Mouse (Mus musculus) heart, embryonic 14.5 days (tissue): ENCODE data around the gene Mki67. TPM values are rescaled to one million over a fixed set of nuclear protein-coding genes. Genes with fewer than 3 reads are reported as not detected.

Experiments
- ATAC-seq: fragments of 200-750 bp; cut with Nextera tagmentation; 2 replicates; pipeline ENCODE4 v1.8.0; 2017; ENCODE audit warnings: low read depth, moderate TSS enrichment; ENCODE audit not compliant: insufficient number of reproducible peaks, insufficient read depth, low FRiP score
- H3K27ac ChIP-seq, 2 experiments: fragments of 200-500 bp in 1 of 2; fragments of 300-500 bp in 1 of 2; sonication (generic) in 1 of 2; replicated peaks in 1 of 2; 2 replicates each; pipeline ENCODE4 v1.5.1; 2012 to 2014; ENCODE audit warnings: low read depth in 2 of 2, low read length in 2 of 2, control low read depth in 1 of 2, mild to moderate bottlenecking in 1 of 2, mixed read lengths in 1 of 2; ENCODE audit not compliant: control insufficient read depth in 1 of 2, insufficient read depth in 1 of 2
- H3K27me3 ChIP-seq: fragments of 300-500 bp; sonication (generic); 2 replicates; pipeline ENCODE4 v1.6.1; 2014; ENCODE audit warnings: mild to moderate bottlenecking, low read length, control low read depth; ENCODE audit not compliant: control insufficient read depth, insufficient read depth
- H3K36me3 ChIP-seq: fragments of 300-500 bp; sonication (generic); 2 replicates; pipeline ENCODE4 v1.6.1; 2014; ENCODE audit warnings: mild to moderate bottlenecking, control low read depth, low read length, mixed read lengths; ENCODE audit not compliant: control insufficient read depth, insufficient read depth
- H3K4me1 ChIP-seq, 2 experiments: fragments of 200-500 bp in 1 of 2; fragments of 300-500 bp in 1 of 2; sonication (generic) in 1 of 2; 2 replicates each; pipeline ENCODE4 v1.6.1; 2012 to 2014; ENCODE audit warnings: low read length in 2 of 2, control low read depth in 1 of 2, mixed read lengths in 1 of 2; ENCODE audit not compliant: control insufficient read depth in 2 of 2, insufficient read depth in 2 of 2
- H3K4me2 ChIP-seq: fragments of 300-500 bp; sonication (generic); 2 replicates; pipeline ENCODE4 v1.6.1; 2014; ENCODE audit warnings: mild to moderate bottlenecking, low read length
- H3K4me3 ChIP-seq, 2 experiments: fragments of 200-500 bp in 1 of 2; fragments of 300-500 bp in 1 of 2; sonication (generic) in 1 of 2; 2 replicates each; pipeline ENCODE4 v1.5.1; 2012 to 2014; ENCODE audit warnings: low read length in 2 of 2, mild to moderate bottlenecking in 2 of 2, control low read depth in 1 of 2, low read depth in 1 of 2, moderate library complexity in 1 of 2; ENCODE audit not compliant: control insufficient read depth in 1 of 2, insufficient read depth in 1 of 2
- H3K9ac ChIP-seq: fragments of 300-500 bp; sonication (generic); 2 replicates; pipeline ENCODE4 v1.6.1; 2014; ENCODE audit warnings: mild to moderate bottlenecking, low read length
- H3K9me3 ChIP-seq: fragments of 300-500 bp; sonication (generic); 2 replicates; pipeline ENCODE4 v1.6.1; 2016; ENCODE audit warnings: low read length, control low read depth; ENCODE audit not compliant: control insufficient read depth
- WGBS: fragments of 180-500 bp; shearing (Covaris S2); extraction: QIAGEN DNeasy Blood & Tissue Kit; methylation state at CpG from one replicate; pipeline ENCODE4 v1.1.7; 2014; 5-methylcytosine and 5-hydroxymethylcytosine counted together
- polyA plus RNA-seq: library from polyadenylated mRNA; unstranded; fragments of >200 nt; fragmentation: Nextera tagmentation; extraction: Ambion mirVana; gene quantifications from 2 replicates; pipeline ENCODE4 v1.2.1, GENCODE M21; 2014

Mki67 gene
- polyA plus RNA-seq, 1 experiment from 2014 or later = 32.0 TPM

DNA sequence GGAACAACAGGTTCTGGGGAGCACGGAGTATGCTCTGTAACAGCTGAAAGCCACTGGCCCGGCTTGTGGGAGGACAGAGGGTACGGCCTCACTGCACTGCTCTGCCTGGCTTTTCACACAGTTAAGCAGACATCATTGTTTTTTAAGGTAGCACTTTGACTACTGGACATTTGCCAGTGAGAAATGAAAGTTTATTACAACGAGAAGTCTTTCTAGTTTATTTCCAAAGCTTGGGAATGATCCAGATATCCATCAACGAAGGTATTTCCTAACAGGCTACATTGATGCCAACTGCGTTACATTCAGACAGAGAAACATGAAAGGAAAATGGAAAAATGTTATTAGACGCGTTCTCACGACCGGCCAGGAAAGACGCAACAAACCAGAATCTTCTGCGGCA, 11.9 kb upstream of the Mki67 start:
- no peak overlapping the region for H3K4me3 ChIP-seq
- H3K36me3 ChIP-seq = no peaks in the 10 kb centered on the region
- H3K4me1 ChIP-seq = peaks cover 0 to 8% of the 10 kb centered on the region in 2 experiments; a peak in 3 of 4 replicates
- WGBS = 91% methylated on average over 12 of the region's 12 CpGs
- ATAC-seq = no peak
- no peak overlapping the region for H3K27ac ChIP-seq
- H3K27me3 ChIP-seq = no peaks in the 10 kb centered on the region
- H3K4me2 ChIP-seq = no peak overlapping the region
- H3K9ac ChIP-seq = no peak overlapping the region
- H3K9me3 ChIP-seq = no peaks in the 10 kb centered on the region

DNA sequence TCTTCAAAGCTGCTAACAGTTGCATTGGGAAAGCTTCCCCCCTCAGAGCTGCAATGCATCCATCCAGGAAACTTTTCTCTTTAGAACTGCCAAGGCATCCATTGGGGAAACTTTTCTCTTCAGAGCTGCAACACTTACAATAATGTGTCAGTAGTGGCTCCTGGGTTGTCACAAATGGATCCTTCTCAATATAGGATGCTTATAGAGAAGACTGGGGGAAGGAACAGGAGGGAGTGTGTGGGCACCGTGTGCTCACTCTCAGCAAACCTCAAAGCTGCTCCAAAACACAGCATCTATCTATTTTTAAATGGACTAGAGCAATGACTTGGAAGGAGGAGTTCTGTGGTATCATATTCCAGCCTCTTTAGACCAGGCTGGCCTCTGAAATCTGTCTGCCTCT, 10.5 kb upstream of the Mki67 start:
- no peaks in the 10 kb centered on the region for H3K27me3 ChIP-seq
- WGBS = 78% methylated on average over 1 of the region's 1 CpGs
- no peak for ATAC-seq

DNA sequence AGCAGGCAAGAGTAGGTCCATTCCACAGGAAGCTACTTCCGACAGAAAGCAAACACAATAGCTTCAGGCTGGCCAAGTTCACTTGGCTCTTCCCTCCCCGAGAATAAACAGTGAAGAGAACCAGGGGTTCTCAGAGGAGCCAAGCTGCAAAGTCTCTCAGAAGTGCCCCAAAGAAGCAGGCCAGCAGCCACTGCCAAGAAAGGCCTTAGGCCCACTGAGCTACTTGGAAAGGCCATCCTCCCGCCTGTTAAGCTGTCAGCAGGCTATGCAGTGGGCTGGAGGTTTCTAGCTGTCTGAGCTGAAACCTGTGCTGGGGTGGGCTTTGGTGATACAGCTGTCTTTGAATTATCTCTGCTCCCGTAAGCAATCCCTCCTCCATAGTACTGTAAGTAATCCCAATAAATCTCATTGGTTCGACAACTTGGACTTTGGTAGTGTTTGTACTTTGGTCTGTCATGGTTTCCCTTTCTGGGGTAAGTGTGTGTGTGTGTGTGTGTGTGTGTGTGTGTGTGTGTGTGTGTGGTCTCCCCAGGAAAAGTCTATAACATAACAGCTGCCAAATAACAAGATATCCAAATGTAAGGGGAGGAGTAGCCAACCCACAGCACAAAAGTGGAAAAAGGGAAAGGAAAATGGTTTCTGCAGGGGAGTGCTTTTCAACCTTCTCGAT, 7.6 kb upstream of the Mki67 start:
- ATAC-seq = no peak; the same call in 1 of the 2 replicates
- no peak overlapping the region for H3K9ac ChIP-seq
- 64% methylated on average over 6 of the region's 6 CpGs for WGBS
- H3K27me3 ChIP-seq = no peaks in the 10 kb centered on the region
- H3K4me2 ChIP-seq = no peak overlapping the region
- peaks cover 3 to 8% of the 10 kb centered on the region in 2 experiments; a peak in 3 of 4 replicates for H3K4me1 ChIP-seq
- no peaks in the 10 kb centered on the region for H3K36me3 ChIP-seq
- 0 out of 4 replicates have a peak overlapping the region, but pooled peaks of 1 of the 2 experiments have one; percentile 5 for H3K27ac ChIP-seq
- H3K4me3 ChIP-seq = no peak overlapping the region
- no peaks in the 10 kb centered on the region for H3K9me3 ChIP-seq

More for the DNA sequence above, 10.5 kb upstream of the Mki67 start:
- Histone ChIP-seq H3K27ac (no peak overlapping the region), H3K4me3 (no peak overlapping the region), H3K36me3 (no peaks in the 10 kb centered on the region), H3K4me2 (no peak overlapping the region), H3K4me1 (peaks cover under 1 to 8% of the 10 kb centered on the region in 2 experiments; a peak in 3 of 4 replicates), H3K9ac (no peak overlapping the region), H3K9me3 (no peaks in the 10 kb centered on the region)

DNA sequence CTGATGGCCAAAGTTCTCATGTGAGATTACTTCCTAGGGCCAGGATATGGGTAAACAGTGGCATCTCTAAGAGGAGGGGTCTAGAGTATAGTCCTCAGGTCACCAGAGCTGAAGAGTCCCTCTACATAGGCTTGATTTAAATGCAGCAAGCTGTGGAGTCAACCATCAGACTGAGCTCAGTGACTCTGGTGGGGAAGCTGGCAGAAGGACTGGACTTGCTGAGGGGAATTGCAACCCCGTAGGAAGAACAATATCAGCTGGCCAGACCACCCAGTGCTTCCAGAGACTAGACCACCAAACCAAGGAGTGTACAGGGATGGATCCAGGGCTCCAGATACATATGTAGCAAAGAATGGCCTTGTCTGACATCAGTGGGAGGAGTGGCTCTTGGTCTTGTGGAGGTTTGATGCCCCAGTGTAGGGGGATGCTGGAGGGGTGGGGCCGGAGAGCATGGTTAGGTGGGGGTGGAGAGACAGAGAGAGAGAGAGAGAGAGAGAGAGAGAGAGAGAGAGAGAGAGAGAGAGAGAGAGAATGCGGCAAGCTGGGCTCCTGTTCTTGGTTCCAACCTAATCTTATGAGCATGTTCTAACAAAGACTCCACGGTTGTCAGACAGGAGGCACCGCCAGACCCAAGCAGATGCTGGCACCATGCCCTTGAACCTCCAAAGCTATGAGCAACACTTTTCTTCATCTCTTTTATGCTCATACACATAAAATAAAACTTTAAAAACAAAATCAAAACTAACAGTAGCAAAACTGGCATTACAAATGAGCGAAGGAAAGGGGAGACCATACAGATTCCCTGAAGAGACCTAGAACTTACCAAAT, 6.1 kb upstream of the Mki67 start:
- no peaks in the 10 kb centered on the region for H3K27me3 ChIP-seq
- no peaks in the 10 kb centered on the region for H3K36me3 ChIP-seq
- no peak overlapping the region for H3K9ac ChIP-seq
- no peak for ATAC-seq
- no peak overlapping the region for H3K27ac ChIP-seq
- no peak overlapping the region for H3K4me3 ChIP-seq
- no peaks in the 10 kb centered on the region for H3K9me3 ChIP-seq
- WGBS = 58% methylated on average over 6 of the region's 6 CpGs
- no peak overlapping the region for H3K4me2 ChIP-seq
- peaks cover 3 to 9% of the 10 kb centered on the region in 2 experiments; a peak in 3 of 4 replicates for H3K4me1 ChIP-seq

DNA sequence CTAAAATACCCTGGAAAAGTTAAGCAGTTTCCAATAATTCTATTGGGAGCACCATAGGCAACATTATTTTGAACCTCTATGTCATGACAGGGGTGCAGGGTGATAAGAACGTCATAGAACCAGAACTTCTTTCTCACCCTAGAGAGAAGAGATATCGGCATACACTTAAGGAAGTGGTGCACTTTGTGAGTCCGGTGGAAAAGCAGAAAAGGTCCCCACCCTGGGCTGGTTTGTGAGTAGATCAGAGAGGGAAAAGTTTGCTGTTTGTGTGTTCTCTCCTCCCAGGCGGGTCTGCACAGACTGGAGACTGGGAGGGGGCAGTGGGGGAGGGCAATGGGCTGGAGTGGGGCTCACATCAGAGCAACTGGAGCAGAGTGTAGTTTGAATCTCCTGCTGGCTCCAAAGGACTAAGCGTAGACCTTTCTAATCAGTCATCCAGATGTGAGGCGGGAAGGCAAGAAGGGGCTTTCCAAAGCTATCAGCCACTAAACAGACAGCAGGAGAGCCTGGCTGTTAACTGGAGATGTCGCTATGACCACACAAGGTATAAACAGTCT, 5.4 kb upstream of the Mki67 start:
- ATAC-seq = no peak
- Histone ChIP-seq H3K9me3 (no peaks in the 10 kb centered on the region), H3K9ac (no peak overlapping the region), H3K4me3 (no peak overlapping the region), H3K4me2 (no peak overlapping the region), H3K27ac (no peak overlapping the region), H3K27me3 (no peaks in the 10 kb centered on the region), H3K4me1 (peaks cover 5 to 14% of the 10 kb centered on the region in 2 experiments), H3K36me3 (no peaks in the 10 kb centered on the region)
- WGBS = 44% methylated on average over 7 of the region's 7 CpGs

DNA sequence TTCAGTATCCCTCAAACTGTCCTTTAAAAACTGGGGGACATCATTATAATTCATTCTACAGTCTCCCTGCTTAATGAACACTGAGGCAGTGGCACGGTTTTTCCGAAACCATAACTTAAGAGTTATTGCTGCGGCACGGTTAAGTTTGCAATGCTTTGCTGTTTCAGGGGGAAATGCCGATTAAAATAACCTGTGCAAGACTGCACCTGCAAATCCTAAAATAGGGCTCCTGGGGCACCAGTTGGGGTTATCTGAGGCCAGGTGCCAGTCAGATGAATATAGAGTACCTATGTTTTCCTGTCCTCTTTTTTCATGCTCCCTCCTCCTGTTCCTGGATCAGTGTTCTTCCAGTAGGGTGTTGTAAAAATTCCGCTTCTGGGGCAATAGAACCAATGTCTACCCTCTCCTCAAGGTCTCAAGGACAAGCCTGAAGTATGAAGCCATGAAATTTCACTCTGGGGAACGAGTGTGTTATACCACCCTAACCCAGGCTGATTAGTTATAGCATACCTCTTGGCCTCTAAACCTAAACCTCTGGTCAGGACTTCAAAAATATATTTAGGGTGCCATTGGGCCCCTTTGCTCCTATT, 902 bp upstream of the Mki67 start:
- Histone ChIP-seq H3K36me3 (no peaks in the 10 kb centered on the region; the same call in 1 of the 2 replicates), H3K4me2 (peak overlapping the region; percentile 70), H3K27ac (no peak overlapping the region), H3K9ac (peak overlapping the region; percentile 69), H3K27me3 (no peaks in the 10 kb centered on the region), H3K4me3 (peak overlapping the region; percentile 50 to 81; a peak in 3 of 4 replicates), H3K9me3 (no peaks in the 10 kb centered on the region), H3K4me1 (peaks cover 5 to 16% of the 10 kb centered on the region in 2 experiments)
- 63% methylated on average over 7 of the region's 7 CpGs for WGBS
- no peak for ATAC-seq

DNA sequence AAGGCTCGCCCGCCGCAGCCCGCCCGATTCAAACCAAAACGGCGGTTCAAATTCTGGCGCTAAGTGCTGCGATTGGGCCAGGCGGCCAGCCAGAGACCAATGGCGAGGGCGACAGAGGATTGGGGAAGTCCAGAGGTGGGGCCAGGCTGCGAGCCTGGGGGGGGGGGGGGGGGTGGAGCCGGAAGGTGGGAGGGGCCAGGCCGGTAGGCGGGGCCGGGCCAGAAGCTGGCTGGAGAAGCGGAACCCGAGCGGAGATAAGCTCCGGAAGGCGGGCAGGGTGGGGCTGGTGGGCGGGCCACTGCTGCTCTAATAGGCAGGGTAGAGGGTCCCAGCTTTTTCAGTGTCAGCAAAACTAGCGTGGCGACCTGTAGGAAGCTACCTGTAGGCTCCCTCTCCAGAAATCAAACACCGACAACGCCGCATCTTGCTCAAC, 300 bp upstream of the Mki67 start:
- H3K4me1 ChIP-seq = peaks cover 2 to 16% of the 10 kb centered on the region in 2 experiments
- H3K9ac ChIP-seq = peak overlapping the region; percentile 86
- peak overlapping the region; percentile 70 for H3K4me2 ChIP-seq
- under 1% methylated on average over 24 of the region's 28 CpGs for WGBS
- H3K9me3 ChIP-seq = no peaks in the 10 kb centered on the region
- no peaks in the 10 kb centered on the region; the same call in 1 of the 2 replicates for H3K36me3 ChIP-seq
- H3K4me3 ChIP-seq = peak overlapping the region; percentile 81 to 93
- peak; percentile 94 for ATAC-seq
- H3K27me3 ChIP-seq = no peaks in the 10 kb centered on the region
- H3K27ac ChIP-seq = no peak overlapping the region
